In genomic region chr17:43567593-43567991, GRCm38 (mm10) we compare ENCODE assay signal across 8 mouse cellular contexts. TPM values are rescaled to one million over a fixed set of nuclear protein-coding genes. Genes with fewer than 3 reads are reported as not detected.
DNase-seq lines count a peak whose midpoint lies in the region; ATAC-seq lines count a peak whose summit lies in the region.

No protein-coding gene starts in this region.

- ATAC-seq in heart, embryonic 11.5 days (replicated peaks; ENCODE audit: insufficient number of reproducible peaks, low FRiP score, low TSS enrichment), result no peak; the same call in 1 of the 2 replicates
- ATAC-seq in liver, embryonic 12.5 days, result no peak
- no peak for ATAC-seq in stomach, embryonic 16.5 days (ENCODE audit: insufficient read depth, low FRiP score)

- peak overlapping the region; percentile 54 for H3K4me3 ChIP-seq in heart, embryonic 11.5 days (ENCODE audit: low read depth, low read length)
- peak overlapping the region; percentile 46 for H3K4me3 ChIP-seq in liver, embryonic 12.5 days
- peak overlapping the region; percentile 54 for H3K4me3 ChIP-seq in stomach, embryonic 16.5 days (replicated peaks; ENCODE audit: low read length)

- H3K4me1 ChIP-seq in heart, embryonic 11.5 days (ENCODE audit: control insufficient read depth, insufficient read depth, low read length), result peaks cover 3% of the 10 kb centered on the region; the same call in 1 of the 2 replicates
- H3K4me1 ChIP-seq in liver, embryonic 12.5 days, result peaks cover 8% of the 10 kb centered on the region
- peaks cover 2% of the 10 kb centered on the region for H3K4me1 ChIP-seq in stomach, embryonic 16.5 days (ENCODE audit: control insufficient read depth, insufficient read depth, low read length)

- DNase-seq in heart, postnatal 4 days, result no peak
- DNase-seq in right cerebral cortex, postnatal 25 days, result peak; percentile 17
- no peak for DNase-seq in right cerebral cortex, postnatal 4 days
- no peak for DNase-seq in thymus, postnatal 4 days
- no peak for DNase-seq in layer of hippocampus, postnatal 10 days (ENCODE audit: low spot score in 2 of 2)

- H3K9me3 ChIP-seq in heart, embryonic 11.5 days (replicated peaks; ENCODE audit: control insufficient read depth, low read length), result no peaks in the 10 kb centered on the region
- no peaks in the 10 kb centered on the region for H3K9me3 ChIP-seq in liver, embryonic 12.5 days (replicated peaks)
- no peaks in the 10 kb centered on the region for H3K9me3 ChIP-seq in stomach, embryonic 16.5 days (replicated peaks; ENCODE audit: control insufficient read depth, low read length)

- 11% methylated on average over 12 of the region's 12 CpGs for WGBS in heart, embryonic 11.5 days (ENCODE audit: insufficient replicate concordance)
- WGBS in liver, embryonic 12.5 days (ENCODE audit: insufficient replicate concordance), result 23% methylated on average over 12 of the region's 12 CpGs
- 7% methylated on average over 12 of the region's 12 CpGs for WGBS in stomach, embryonic 16.5 days

- H3K36me3 ChIP-seq in heart, embryonic 11.5 days (ENCODE audit: control insufficient read depth, insufficient read depth, low read length), result no peaks in the 10 kb centered on the region
- H3K36me3 ChIP-seq in liver, embryonic 12.5 days, result no peaks in the 10 kb centered on the region
- no peaks in the 10 kb centered on the region for H3K36me3 ChIP-seq in stomach, embryonic 16.5 days (ENCODE audit: control insufficient read depth, insufficient read depth, low read length)

- peak overlapping the region; percentile 68 for H3K9ac ChIP-seq in heart, embryonic 11.5 days (ENCODE audit: low read depth, low read length)
- no peak overlapping the region for H3K9ac ChIP-seq in liver, embryonic 12.5 days
- peak overlapping the region; percentile 74 for H3K9ac ChIP-seq in stomach, embryonic 16.5 days (ENCODE audit: low read length)

- no peak overlapping the region for H3K27ac ChIP-seq in heart, embryonic 11.5 days (ENCODE audit: low read depth, low read length)
- H3K27ac ChIP-seq in liver, embryonic 12.5 days, result no peak overlapping the region
- H3K27ac ChIP-seq in stomach, embryonic 16.5 days (ENCODE audit: low read length), result no peak overlapping the region

- H3K27me3 ChIP-seq in heart, embryonic 11.5 days (ENCODE audit: control insufficient read depth, insufficient read depth, low read length), result no peaks in the 10 kb centered on the region; the same call in 1 of the 2 replicates
- H3K27me3 ChIP-seq in liver, embryonic 12.5 days (replicated peaks), result 0 out of 2 replicates have a peak, but pooled peaks cover 13% of the 10 kb centered on the region
- H3K27me3 ChIP-seq in stomach, embryonic 16.5 days (ENCODE audit: control insufficient read depth, insufficient read depth, low read length), result no peaks in the 10 kb centered on the region

- peak overlapping the region; percentile 89 for H3K4me2 ChIP-seq in heart, embryonic 11.5 days
- H3K4me2 ChIP-seq in liver, embryonic 12.5 days, result peak overlapping the region; percentile 67
- peak overlapping the region; percentile 91 for H3K4me2 ChIP-seq in stomach, embryonic 16.5 days (ENCODE audit: low read depth, low read length)

RNA-seq across cellular contexts. Expression of gene Pla2g7, which starts 0.3 kb away (rescaled TPM):
- 14.9 and 15.0 TPM in 2 replicates for polyA plus RNA-seq in heart, embryonic 11.5 days (2014; fragmentation: Nextera tagmentation; extraction: Ambion mirVana)
- total RNA-seq in heart, postnatal 4 days (2021), result 1 to 10 TPM; 3.0 TPM
- 3.6 TPM in 2 replicates for polyA plus RNA-seq in liver, embryonic 12.5 days (2016; fragmentation: Nextera tagmentation; extraction: Ambion mirVana)
- polyA plus RNA-seq in stomach, embryonic 16.5 days (2015; fragmentation: Nextera tagmentation; extraction: Ambion mirVana), result 9.8 and 12.5 TPM in 2 replicates
- total RNA-seq in layer of hippocampus, postnatal 10 days (2021), result 10 to 100 TPM; 86.1 to 92.7 TPM

RNA-seq across cellular contexts. Expression of gene Ankrd66, which starts 24.2 kb away (rescaled TPM):
- not detected in 2 replicates for polyA plus RNA-seq in heart, embryonic 11.5 days (2014; fragmentation: Nextera tagmentation; extraction: Ambion mirVana)
- not detected for total RNA-seq in heart, postnatal 4 days (2021)
- not detected in 2 replicates for polyA plus RNA-seq in liver, embryonic 12.5 days (2016; fragmentation: Nextera tagmentation; extraction: Ambion mirVana)
- not detected in 2 replicates for polyA plus RNA-seq in stomach, embryonic 16.5 days (2015; fragmentation: Nextera tagmentation; extraction: Ambion mirVana)
- under 1 TPM; 0.25 to 0.37 TPM for total RNA-seq in layer of hippocampus, postnatal 10 days (2021)
